Mouse (Mus musculus): Measurements from ENCODE around the gene Ifnb1.

- no peak for TF ChIP-seq TAL1 (IDR thresholded peaks at IDR 0.05; ENCODE audit: low read length)
- TF ChIP-seq GATA1 (IDR thresholded peaks at IDR 0.05; ENCODE audit: low read length), result no peak
Measured at GRCm38 (mm10) chr4:88501247-88501646, 21.3 kb downstream of the Ifnb1 start.

Data from erythroblast, embryonic 14.5 days (primary cell).